Mouse (Mus musculus) intestine, postnatal 0 days (tissue): ENCODE results near the gene Gm5129. TPM values are rescaled to one million over a fixed set of nuclear protein-coding genes. Genes with fewer than 3 reads are reported as not detected.
A peak's percentile ranks its signal among the peaks of the same experiment; 100 is the strongest.

Experiments
- ATAC-seq: fragments of 200-750 bp; cut with Nextera tagmentation; 2 replicates; pipeline ENCODE4 v1.8.0; 2017; ENCODE audit warnings: mild to moderate bottlenecking, moderate TSS enrichment, moderate library complexity
- H3K27ac ChIP-seq: fragments of 300-500 bp; sonication (generic); 2 replicates; pipeline ENCODE4 v1.5.1; 2014; ENCODE audit warnings: mild to moderate bottlenecking, low read depth, low read length, moderate library complexity
- H3K27me3 ChIP-seq: fragments of 300-500 bp; sonication (generic); replicated peaks from 2 replicates; pipeline ENCODE4 v1.6.1; 2014; ENCODE audit warnings: low read length, mixed read lengths; ENCODE audit not compliant: control insufficient read depth, insufficient read depth
- H3K36me3 ChIP-seq: fragments of 300-500 bp; sonication (generic); 2 replicates; pipeline ENCODE4 v1.6.1; 2014; ENCODE audit warnings: mild to moderate bottlenecking, moderate library complexity; ENCODE audit not compliant: control insufficient read depth, insufficient read depth
- H3K4me1 ChIP-seq: fragments of 300-500 bp; sonication (generic); replicated peaks from 2 replicates; pipeline ENCODE4 v1.6.1; 2014; ENCODE audit warnings: antibody characterized with exemption, low read length, mixed read lengths; ENCODE audit not compliant: control insufficient read depth, insufficient read depth
- H3K4me2 ChIP-seq: fragments of 300-500 bp; sonication (generic); replicated peaks from 2 replicates; pipeline ENCODE4 v1.6.1; 2014; ENCODE audit warnings: low read depth, mild to moderate bottlenecking, moderate library complexity
- H3K4me3 ChIP-seq: fragments of 300-500 bp; sonication (generic); 2 replicates; pipeline ENCODE4 v1.5.1; 2014; ENCODE audit warnings: low read depth, low read length
- H3K9ac ChIP-seq: fragments of 300-500 bp; sonication (generic); 2 replicates; pipeline ENCODE4 v1.6.1; 2014; ENCODE audit warnings: mild to moderate bottlenecking, low read depth, low read length
- H3K9me3 ChIP-seq: fragments of 300-500 bp; sonication (generic); 2 replicates; pipeline ENCODE4 v1.6.1; 2016; ENCODE audit warnings: mixed run types; ENCODE audit not compliant: control insufficient read depth
- CTCF ChIP-seq: sonication (generic); IDR thresholded peaks from 2 replicates; pipeline ENCODE4 v1.5.1; 2016; ENCODE audit warnings: low read depth, mild to moderate bottlenecking, control low read depth, antibody characterized with exemption, moderate library complexity
- WGBS: fragments of 180-500 bp; shearing (Covaris S2); extraction: QIAGEN DNeasy Blood & Tissue Kit; methylation state at CpG from one replicate; pipeline ENCODE4 v1.1.7; 2014; 5-methylcytosine and 5-hydroxymethylcytosine counted together
- polyA plus RNA-seq: library from polyadenylated mRNA; unstranded; fragments of >200 nt; fragmentation: Nextera tagmentation; extraction: Ambion mirVana; gene quantifications from 2 replicates; pipeline ENCODE4 v1.2.1, GENCODE M21; 2015

Gm5129 gene
- polyA plus RNA-seq, 1 experiment from 2014 or later = not detected

- ATAC-seq = no peak
- H3K36me3 ChIP-seq = no peaks in the 10 kb centered on the region
- no peaks in the 10 kb centered on the region for H3K27me3 ChIP-seq
- H3K9ac ChIP-seq = no peak overlapping the region
- no peak overlapping the region for H3K4me2 ChIP-seq
- H3K27ac ChIP-seq = no peak overlapping the region
- TF ChIP-seq CTCF = no peak
- H3K4me1 ChIP-seq = no peaks in the 10 kb centered on the region
- no peaks in the 10 kb centered on the region for H3K9me3 ChIP-seq
- H3K4me3 ChIP-seq = no peak overlapping the region
Observed at GRCm38 (mm10) chr5:29711631-29712030, 24.1 kb downstream of the Gm5129 start.

- H3K36me3 ChIP-seq = no peaks in the 10 kb centered on the region
- H3K27me3 ChIP-seq = no peaks in the 10 kb centered on the region
- WGBS = 7% methylated on average over 5 of the region's 5 CpGs
- no peak overlapping the region for H3K27ac ChIP-seq
- H3K4me3 ChIP-seq = no peak overlapping the region
- no peak overlapping the region for H3K9ac ChIP-seq
- no peak overlapping the region for H3K4me2 ChIP-seq
- TF ChIP-seq CTCF = no peak; the same call in 1 of the 2 replicates
- no peaks in the 10 kb centered on the region for H3K4me1 ChIP-seq
- ATAC-seq = peak; percentile 93
- H3K9me3 ChIP-seq = no peaks in the 10 kb centered on the region
Observed at GRCm38 (mm10) chr5:29708258-29708657, 27.5 kb downstream of the Gm5129 start.

- Histone ChIP-seq H3K36me3 (no peaks in the 10 kb centered on the region), H3K4me3 (no peak overlapping the region), H3K9ac (no peak overlapping the region), H3K9me3 (no peaks in the 10 kb centered on the region), H3K4me2 (no peak overlapping the region), H3K4me1 (no peaks in the 10 kb centered on the region), H3K27me3 (no peaks in the 10 kb centered on the region), H3K27ac (no peak overlapping the region)
- 83% methylated on average over 4 of the region's 4 CpGs for WGBS
- ATAC-seq = no peak
- no peak for TF ChIP-seq CTCF
Observed at GRCm38 (mm10) chr5:29707241-29707640, 28.5 kb downstream of the Gm5129 start.

- no peaks in the 10 kb centered on the region for H3K4me1 ChIP-seq
- H3K9me3 ChIP-seq = no peaks in the 10 kb centered on the region
- no peak overlapping the region for H3K4me2 ChIP-seq
- H3K27me3 ChIP-seq = no peaks in the 10 kb centered on the region
- no peaks in the 10 kb centered on the region for H3K36me3 ChIP-seq
- no peak for ATAC-seq
- no peak for TF ChIP-seq CTCF
- no peak overlapping the region for H3K9ac ChIP-seq
- H3K4me3 ChIP-seq = no peak overlapping the region
- H3K27ac ChIP-seq = no peak overlapping the region
- 78% methylated on average over 2 of the region's 2 CpGs for WGBS
Observed at GRCm38 (mm10) chr5:29699520-29700202, 36.1 kb downstream of the Gm5129 start.

GRCm38 (mm10) chr5:29698493-29698892, 37.2 kb downstream of the Gm5129 start:
- no peak overlapping the region for H3K9ac ChIP-seq
- H3K4me3 ChIP-seq = no peak overlapping the region
- no peaks in the 10 kb centered on the region for H3K27me3 ChIP-seq
- 40% methylated on average over 4 of the region's 4 CpGs for WGBS
- no peaks in the 10 kb centered on the region for H3K9me3 ChIP-seq
- TF ChIP-seq CTCF = no peak
- no peak overlapping the region for H3K4me2 ChIP-seq
- no peaks in the 10 kb centered on the region for H3K36me3 ChIP-seq
- ATAC-seq = peak; percentile 94
- H3K27ac ChIP-seq = no peak overlapping the region
- H3K4me1 ChIP-seq = no peaks in the 10 kb centered on the region

GRCm38 (mm10) chr5:29688352-29688751, 47.4 kb downstream of the Gm5129 start:
- H3K27me3 ChIP-seq = no peaks in the 10 kb centered on the region
- no peak overlapping the region for H3K4me2 ChIP-seq
- H3K9me3 ChIP-seq = no peaks in the 10 kb centered on the region
- no peak for ATAC-seq
- no peak overlapping the region for H3K9ac ChIP-seq
- WGBS = 45% methylated on average over 7 of the region's 7 CpGs
- no peaks in the 10 kb centered on the region for H3K36me3 ChIP-seq
- H3K4me3 ChIP-seq = no peak overlapping the region
- peak; percentile 53 for TF ChIP-seq CTCF
- H3K4me1 ChIP-seq = no peaks in the 10 kb centered on the region
- H3K27ac ChIP-seq = no peak overlapping the region

GRCm38 (mm10) chr5:29687671-29688070, 48.1 kb downstream of the Gm5129 start:
- H3K4me2 ChIP-seq = no peak overlapping the region
- no peak for ATAC-seq
- H3K27me3 ChIP-seq = no peaks in the 10 kb centered on the region
- peak; percentile 82 for TF ChIP-seq CTCF
- no peak overlapping the region for H3K9ac ChIP-seq
- no peak overlapping the region for H3K27ac ChIP-seq
- H3K36me3 ChIP-seq = no peaks in the 10 kb centered on the region
- WGBS = 65% methylated on average over 3 of the region's 3 CpGs
- no peaks in the 10 kb centered on the region for H3K4me1 ChIP-seq
- no peak overlapping the region for H3K4me3 ChIP-seq
- no peaks in the 10 kb centered on the region for H3K9me3 ChIP-seq

Other genes with a start within 250 kb of the Gm5129 start
- gene Ube3c, start 166.7 kb downstream of the Gm5129 start, polyA plus RNA-seq = 11.7 and 13.4 TPM in 2 replicates
- 109 and 116 TPM in 2 replicates for gene Dnajb6, start 248 bp downstream of the Gm5129 start, polyA plus RNA-seq